Mouse (Mus musculus) liver, embryonic 14.5 days (tissue): ENCODE data around the gene Obscn.

Experiments
- CTCF ChIP-seq: IDR thresholded peaks from 2 replicates; pipeline ENCODE4 v1.5.1; 2016; ENCODE audit warnings: antibody characterized with exemption, low read depth, control low read depth
- EP300 ChIP-seq: IDR thresholded peaks from 2 replicates; pipeline ENCODE4 v1.6.1; 2016; ENCODE audit warnings: antibody characterized with exemption, low read depth

DNA sequence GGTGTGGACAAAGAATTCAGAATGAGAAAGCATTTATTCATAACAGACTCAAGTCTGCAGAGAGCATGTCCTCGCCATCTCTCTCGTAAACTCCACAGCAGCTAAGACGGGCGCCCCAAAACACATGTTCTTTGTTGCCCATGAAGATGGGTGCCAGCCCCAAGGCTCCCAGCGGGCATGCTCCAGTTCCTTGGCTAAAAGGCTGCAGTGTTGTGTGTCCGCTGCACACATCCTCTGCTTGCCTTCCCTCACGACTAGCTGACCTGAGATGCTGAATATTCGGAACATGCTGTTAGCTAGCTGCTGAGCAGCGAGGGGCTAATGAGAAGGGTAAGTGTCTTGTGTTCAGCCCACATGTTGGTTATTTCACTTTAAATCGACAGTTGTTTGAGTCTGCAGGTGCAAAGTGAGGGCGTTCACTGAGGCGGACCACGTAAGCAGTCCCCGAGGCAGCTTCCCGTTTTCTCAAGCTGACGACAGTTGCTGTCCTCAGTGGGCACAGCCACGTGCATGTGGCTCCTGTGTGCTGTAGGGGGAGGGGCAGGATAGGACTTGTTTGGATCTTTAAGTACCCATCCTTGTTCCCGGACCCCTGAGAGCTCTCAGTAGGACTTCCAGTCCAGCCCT, 153.6 kb downstream of the Obscn start:
- no peak for TF ChIP-seq CTCF
- no peak for TF ChIP-seq EP300
